Mouse (Mus musculus): ENCODE data around the gene Plk3.

Plk3 gene

GRCm38 (mm10) chr4:117119636-117120035 lies 14.1 kb downstream of the Plk3 start:
- DNase-seq (ENCODE audit: low read depth), result no peak

GRCm38 (mm10) chr4:117117931-117118330 lies 15.8 kb downstream of the Plk3 start:
- no peak for DNase-seq (ENCODE audit: low read depth)

- no peak for DNase-seq (ENCODE audit: low read depth)
Observed at GRCm38 (mm10) chr4:117115592-117115991, 18.2 kb downstream of the Plk3 start.

- DNase-seq (ENCODE audit: low read depth), result no peak
Observed at GRCm38 (mm10) chr4:117113237-117113636, 20.5 kb downstream of the Plk3 start.

GRCm38 (mm10) chr4:117110985-117111384 lies 22.8 kb downstream of the Plk3 start:
- no peak for DNase-seq (ENCODE audit: low read depth)

- no peak for DNase-seq (ENCODE audit: low read depth)
Observed at GRCm38 (mm10) chr4:117110249-117110648, 23.5 kb downstream of the Plk3 start.

- no peak for DNase-seq (ENCODE audit: low read depth)
Observed at GRCm38 (mm10) chr4:117109330-117109729, 24.4 kb downstream of the Plk3 start.

GRCm38 (mm10) chr4:117108524-117108849 lies 25.3 kb downstream of the Plk3 start:
- DNase-seq (ENCODE audit: low read depth), result no peak

- DNase-seq (ENCODE audit: low read depth), result no peak
Observed at GRCm38 (mm10) chr4:117107813-117108523, 25.8 kb downstream of the Plk3 start.

GRCm38 (mm10) chr4:117105127-117105526 lies 28.6 kb downstream of the Plk3 start:
- no peak for DNase-seq (ENCODE audit: low read depth)

GRCm38 (mm10) chr4:117104672-117105071 lies 29.1 kb downstream of the Plk3 start:
- no peak for DNase-seq (ENCODE audit: low read depth)

- DNase-seq (ENCODE audit: low read depth), result no peak
Observed at GRCm38 (mm10) chr4:117101218-117101617, 32.5 kb downstream of the Plk3 start.

GRCm38 (mm10) chr4:117100036-117100435 lies 33.7 kb downstream of the Plk3 start:
- DNase-seq (ENCODE audit: low read depth), result no peak

- no peak for DNase-seq (ENCODE audit: low read depth)
Observed at GRCm38 (mm10) chr4:117098764-117099036, 35.1 kb downstream of the Plk3 start.

GRCm38 (mm10) chr4:117097969-117098763 lies 35.6 kb downstream of the Plk3 start:
- no peak for DNase-seq (ENCODE audit: low read depth)

- DNase-seq (ENCODE audit: low read depth), result no peak
Observed at GRCm38 (mm10) chr4:117096666-117097065, 37.1 kb downstream of the Plk3 start.

- no peak for DNase-seq (ENCODE audit: low read depth)
Observed at GRCm38 (mm10) chr4:117095551-117096452, 38.0 kb downstream of the Plk3 start, which contains the start of gene Ptch2. Ptch2 (plus strand) TSS chr4:117096075.

GRCm38 (mm10) chr4:117094626-117095361 lies 39.0 kb downstream of the Plk3 start:
- DNase-seq (ENCODE audit: low read depth), result peak; percentile 27

- no peak for DNase-seq (ENCODE audit: low read depth)
Observed at GRCm38 (mm10) chr4:117090586-117090985, 43.2 kb downstream of the Plk3 start.

GRCm38 (mm10) chr4:117087948-117088640 lies 45.7 kb downstream of the Plk3 start:
- DNase-seq (ENCODE audit: low read depth), result no peak
